Mouse (Mus musculus) T-cell, adult 2 months (primary cell): ENCODE data around the gene Sike1.
A peak's percentile ranks its signal among the peaks of the same experiment; 100 is the strongest.

Experiments
- DNase-seq: peaks from one replicate; pipeline ENCODE4 v3.0.0; 2022; ENCODE audit warnings: low spot score

Gene Sike1

DNA sequence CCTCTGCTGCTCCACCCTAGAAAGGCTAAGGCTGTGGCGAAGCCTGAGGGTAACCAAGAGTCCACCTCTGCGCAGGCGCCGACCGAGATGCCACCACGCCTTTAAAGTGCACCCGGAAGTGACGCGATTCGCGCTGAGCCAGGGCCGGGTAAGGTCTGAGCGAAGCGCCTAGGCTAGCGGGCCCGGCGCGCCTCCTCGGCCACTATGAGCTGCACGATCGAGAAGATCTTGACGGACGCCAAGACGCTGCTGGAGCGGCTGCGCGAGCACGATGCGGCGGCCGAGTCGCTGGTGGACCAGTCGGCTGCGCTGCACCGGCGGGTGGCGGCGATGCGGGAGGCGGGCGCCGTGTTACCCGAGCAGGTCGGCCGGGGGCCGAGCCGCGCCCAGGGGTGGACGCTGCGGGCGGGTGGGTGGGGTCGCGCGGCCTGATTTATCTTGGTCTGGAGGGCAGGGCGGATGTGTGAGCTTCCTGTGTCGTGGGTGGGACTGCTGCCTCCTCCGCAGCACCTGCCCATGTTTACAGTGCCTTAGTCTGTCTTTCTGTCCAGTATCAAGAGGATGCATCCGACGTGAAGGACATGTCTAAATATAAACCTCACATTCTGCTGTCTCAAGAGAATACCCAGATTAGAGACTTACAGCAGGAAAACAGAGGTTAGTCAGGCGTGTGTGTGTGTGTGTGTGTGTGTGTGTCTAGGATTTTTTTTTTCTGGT lies at the start of gene Sike1:
Gene Sike1 (plus strand): TSS at position 104 of the 717 bp plus-strand sequence.
- DNase-seq: peak; percentile 96

DNA sequence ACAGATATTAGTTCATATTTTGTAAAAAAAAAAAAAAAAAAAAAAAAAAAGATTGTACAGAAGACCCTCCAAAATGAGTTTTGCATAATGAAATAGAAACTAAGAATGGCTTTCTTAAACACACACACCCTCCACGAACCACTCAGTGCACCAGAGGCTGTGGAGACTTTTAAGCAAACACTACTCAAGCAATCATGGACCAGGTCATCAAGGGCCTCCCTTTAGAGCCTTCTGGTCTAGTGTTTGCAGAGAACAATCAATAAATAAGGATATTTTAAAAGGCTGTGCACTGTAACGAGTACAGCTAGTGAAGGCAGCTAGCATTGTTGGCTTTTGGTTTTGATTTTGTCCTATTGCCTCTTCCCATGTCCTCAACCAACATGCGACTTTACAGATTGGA lies 49.2 kb upstream of the Sike1 start:
- DNase-seq: no peak

DNA sequence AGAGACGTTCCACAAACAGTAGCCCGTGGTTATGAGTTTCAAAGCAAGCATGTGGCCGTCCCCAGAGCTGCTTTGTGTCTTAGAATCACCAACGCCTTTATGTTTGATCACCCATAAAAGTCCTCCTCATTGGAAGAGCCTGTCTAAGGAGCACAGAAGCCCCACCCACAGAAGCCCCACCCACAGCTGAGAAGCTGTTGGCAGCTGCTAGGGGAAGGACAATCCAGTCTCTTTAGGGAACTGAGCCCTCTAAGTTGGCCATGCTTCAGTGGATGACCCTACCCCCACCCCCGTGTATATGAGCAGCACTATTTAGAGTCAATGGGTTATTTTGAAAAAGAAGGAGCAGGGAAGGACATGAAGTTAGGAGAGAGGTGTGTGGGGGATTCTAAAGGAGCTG lies 48.6 kb upstream of the Sike1 start:
- DNase-seq: no peak

DNA sequence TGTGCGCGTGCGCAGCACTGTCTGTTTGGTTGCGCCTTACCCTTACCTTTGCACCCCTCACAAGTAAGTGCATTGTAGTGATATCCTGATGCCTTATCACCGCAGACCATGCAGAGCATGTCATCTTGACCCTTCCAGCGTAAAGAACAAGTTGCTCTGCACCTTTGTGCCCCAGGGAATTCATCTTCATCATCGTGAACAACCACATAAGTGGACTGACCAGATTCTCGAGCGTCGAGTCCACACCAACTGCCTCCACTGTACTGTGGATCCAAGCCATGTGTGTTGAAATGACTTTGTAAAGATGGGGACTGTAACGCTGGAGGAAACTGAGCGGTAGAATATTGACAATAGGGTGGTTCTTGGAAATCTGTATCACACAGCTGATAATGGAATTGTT lies 41.0 kb upstream of the Sike1 start:
- DNase-seq: no peak

DNA sequence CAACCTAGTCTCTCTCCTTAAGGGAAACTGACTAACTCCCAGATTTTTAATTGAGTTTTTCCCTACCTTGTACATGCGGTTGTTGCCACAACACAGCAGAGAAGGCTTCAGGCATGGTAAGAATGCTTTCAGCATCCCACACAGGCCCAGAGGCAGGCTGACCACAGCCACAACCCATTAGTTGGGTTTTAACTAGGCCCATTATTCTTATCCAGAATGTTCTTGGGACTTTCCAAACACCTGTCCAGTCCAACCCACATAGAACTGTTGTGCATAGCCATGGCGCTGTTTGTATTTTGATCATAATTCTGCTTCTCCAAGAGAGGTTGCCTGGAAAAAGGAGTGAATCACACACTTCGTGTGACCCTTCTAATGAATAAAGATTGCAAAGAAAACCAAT lies 40.4 kb upstream of the Sike1 start:
- DNase-seq: no peak

DNA sequence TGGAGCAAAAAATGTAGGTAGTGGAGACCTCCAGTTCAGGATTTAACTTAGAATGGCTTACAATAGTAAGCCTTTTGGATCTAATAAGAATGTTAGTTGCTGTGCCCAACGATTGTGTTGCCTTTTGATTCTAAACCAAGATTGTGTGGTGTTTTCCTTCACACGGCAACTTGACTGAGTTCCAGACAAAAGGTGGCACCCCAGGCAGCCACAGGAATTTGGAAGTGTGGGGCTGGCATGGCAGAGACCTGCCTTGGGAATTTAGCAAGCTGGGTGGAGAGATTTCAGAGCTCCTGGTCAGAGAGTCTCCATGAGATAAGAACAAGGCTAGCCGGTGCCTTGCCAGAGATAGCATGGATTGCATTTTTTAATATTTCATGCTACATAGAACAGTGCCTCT lies 39.9 kb upstream of the Sike1 start:
- DNase-seq: no peak

DNA sequence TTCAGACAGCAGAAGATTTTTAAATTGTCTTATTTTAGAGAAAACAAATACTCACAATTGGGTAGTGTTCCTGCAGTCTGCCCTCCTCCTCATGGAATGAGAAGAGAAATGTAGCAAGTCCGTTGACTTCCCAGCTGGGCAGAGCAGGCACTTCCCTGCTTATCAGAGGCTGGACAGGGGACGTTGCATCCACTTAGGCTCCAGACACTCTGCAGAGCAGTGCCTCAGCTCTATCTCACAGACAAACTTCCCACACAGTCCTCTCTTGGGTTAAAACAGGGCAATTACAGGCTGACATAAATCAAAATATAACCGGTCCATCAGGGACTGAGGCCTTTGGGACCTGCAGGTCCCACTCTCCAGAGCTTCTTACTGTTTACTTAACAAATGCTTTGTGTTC lies 31.5 kb upstream of the Sike1 start, which contains the start of gene Nr1h5:
Gene Nr1h5 (minus strand): TSS at position 101 of the 400 bp plus-strand sequence.
- DNase-seq: no peak

DNA sequence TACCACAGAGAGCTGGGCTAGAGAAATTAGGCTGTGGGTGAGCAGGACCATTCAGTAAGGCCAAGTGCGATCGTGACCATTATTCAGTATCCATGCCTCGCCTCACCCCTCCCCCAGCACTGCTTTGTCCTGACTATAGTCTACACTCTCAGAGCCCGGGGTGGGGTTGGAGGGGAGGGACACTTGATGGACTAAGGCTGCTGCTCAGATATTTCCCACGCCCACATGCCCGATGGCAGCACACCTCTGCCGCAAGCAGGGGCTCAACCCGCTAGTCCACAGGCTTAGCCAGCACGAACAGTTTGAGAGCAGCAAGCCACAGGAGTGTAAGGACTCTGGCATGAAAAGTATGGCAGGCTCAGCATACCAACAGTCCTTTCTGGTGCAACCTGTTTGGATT lies 25.4 kb upstream of the Sike1 start:
- DNase-seq: no peak

DNA sequence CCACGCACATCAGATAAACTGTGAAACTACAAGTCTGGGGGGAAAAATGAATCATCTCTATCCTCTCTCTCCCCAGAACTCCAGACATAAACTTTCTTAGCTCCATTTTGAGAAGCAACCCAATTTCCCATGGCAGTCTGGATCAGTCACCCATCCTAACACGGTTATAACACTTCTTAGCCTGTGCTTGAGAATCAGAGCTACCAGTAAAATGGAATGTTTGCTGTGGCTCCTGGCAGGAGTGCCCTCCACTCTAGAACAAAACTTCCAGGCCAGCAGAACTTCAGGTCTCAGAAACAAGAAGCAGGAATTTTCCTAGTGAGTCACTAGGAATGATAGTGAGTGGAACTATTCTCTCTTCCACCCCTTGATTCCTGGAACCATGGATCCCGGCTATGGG lies 25.0 kb upstream of the Sike1 start:
- DNase-seq: no peak

DNA sequence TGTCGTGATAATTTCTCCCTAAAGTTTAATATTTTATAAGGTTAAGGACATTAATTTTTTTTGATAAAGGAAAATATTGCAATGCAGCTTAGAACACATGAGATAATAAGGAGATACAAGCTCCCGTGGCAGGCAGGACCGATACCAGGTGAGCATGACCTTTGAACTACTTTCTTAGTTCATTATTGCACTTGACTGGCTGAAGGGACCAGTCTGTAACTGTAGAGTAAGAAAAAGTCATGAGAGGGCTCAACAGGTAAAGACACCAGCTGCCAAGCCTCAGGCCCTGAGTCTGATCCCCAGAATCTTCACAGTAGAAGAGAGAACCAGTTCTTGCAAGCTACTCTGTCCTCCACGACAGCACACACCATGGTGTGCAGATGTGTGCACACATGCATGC lies 18.6 kb upstream of the Sike1 start:
- no peak for DNase-seq

DNA sequence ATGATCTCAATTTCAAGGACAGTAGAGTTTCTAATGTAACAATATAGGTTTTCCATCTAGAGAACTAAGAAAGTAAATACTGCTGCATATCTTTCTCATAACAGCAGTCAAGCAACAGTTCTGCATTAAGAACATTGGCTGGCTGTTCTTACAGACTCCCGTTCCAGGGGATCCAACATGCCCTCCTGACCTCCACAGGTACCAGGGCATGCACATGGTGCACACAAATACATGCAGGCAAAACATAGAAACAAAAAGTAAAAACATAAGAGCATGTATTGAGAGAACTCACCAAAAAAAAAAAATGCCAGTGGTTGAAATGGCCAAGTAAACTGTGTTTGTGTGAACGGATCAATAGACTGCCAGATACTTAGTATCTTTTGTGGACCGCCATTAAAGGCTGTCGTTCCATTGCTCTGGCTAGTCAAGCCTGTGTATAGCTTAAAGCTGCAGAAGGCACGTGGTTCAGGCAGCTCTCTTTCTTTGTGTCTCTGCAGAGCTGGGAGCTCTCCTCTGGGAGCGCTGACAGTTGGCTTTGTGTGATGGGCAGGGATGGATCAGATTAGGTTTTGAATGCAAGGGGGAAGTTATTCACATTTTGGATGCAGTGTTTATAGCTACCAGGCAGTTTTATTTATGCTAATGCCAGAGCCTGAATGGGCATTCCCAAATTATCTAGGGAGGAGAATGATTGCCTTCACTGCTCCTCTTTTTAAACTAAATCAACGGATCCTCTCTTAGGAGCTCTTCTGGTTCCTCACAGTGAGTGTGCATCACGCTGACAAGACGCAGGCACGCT lies 15.8 kb upstream of the Sike1 start:
- DNase-seq: no peak

DNA sequence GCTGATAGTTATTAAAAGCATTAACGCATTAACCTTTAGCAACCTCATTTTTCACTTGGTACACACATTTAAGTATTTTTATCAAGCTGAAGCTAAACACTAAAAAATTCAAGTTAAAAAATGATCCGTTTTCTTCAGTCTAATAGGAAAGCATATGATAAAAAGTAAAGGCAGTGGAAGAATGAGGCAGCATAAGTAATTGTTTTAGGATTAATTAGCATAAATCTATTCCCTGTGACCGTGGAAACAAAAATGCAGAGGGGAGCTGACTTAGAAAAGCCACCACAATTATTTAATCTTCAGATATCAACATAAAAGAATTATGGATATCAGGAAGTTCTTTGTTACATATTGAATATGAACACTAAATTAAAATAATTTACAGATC lies 15.2 kb upstream of the Sike1 start:
- no peak for DNase-seq

DNA sequence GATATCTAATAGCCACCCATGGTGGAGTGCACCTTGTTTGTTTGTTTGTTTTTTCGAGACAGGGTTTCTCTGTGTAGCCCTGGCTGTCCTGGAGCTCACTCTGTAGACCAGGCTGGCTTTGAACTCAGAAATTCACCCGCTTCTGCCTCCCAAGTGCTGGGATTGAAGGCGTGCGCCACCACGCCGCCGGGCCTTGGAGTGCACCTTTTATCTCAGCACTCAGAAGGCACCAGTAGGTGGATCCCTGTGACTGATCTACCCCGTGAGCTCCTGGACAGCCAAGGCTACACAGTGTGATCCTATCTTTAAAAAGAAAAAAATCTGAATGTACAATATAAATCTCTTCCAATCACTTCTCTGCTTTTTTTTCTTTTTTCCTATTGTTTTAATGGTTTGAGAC lies 4.5 kb upstream of the Sike1 start:
- DNase-seq: no peak

DNA sequence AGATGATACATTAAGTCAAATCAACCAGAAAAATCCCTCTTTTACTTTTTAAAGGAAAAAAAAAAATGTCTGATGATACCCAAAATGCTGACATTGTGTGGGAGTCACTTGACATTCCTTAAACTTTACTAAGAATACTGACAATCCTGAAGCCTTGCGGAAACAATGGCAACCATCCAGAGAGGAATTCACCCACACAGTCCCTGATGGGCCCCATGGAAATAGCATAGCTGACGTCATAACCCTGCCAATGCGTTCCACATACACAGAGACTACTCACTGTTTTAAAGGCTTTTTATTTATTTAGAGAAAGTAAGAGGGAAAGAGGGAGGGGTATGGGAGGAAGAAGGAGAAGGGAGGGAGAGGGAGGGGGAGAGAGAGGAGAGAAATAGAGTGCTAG lies 2.6 kb upstream of the Sike1 start:
- DNase-seq: no peak

DNA sequence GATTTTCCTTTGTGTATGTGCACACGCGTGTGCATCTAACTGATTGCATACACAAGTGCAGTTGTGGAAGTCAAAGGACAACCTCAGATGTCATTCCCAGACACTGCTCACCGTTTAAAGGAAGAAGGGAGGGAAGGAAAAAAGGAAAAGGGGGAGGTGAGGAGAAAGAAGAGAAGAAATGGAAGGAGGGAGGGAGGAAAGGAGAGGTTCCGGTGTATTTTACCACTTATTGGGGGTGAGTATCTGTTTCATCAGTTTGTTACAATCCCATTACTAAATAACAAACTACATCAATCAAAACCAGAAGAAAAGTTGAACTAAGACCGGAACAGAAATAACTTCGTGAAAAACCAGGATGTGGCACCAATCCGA lies 289 bp upstream of the Sike1 start:
- DNase-seq: no peak

DNA sequence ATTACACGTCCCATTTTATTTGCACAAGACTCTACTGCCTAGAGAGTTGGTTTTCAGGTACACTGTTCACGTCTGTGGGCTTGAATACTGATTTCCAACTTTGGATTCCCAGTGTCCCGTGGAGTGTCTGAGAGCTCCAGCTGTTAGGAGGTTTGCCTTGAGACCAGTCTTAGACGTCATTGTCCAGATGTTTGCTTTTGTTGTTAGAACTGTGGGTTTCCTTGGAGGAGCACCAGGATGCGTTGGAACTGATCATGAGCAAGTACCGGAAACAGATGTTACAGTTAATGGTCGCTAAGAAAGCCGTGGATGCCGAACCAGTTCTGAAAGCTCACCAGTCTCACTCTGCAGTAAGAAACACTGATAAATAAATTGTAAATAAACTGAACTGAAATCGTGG lies 1.5 kb downstream of the Sike1 start:
- no peak for DNase-seq

DNA sequence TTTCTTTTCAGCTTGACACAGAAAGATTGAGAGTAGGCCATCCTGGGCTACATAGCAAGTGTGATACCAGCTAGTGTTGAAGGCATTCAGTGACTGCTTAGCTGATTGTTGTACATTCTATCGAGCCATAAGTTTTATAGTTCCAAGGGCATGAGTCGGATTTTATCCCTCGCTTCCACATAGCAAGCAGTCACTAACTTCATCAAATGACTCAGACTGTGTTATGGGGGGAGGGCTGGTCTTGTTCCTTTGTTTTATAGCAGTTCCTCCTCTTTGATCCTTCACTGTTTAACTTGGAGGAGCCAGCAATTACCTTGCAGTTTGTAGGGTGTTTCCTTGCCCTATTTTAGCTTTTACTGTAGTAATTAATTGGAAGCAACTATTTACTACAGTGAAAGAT lies 2.1 kb downstream of the Sike1 start:
- no peak for DNase-seq

DNA sequence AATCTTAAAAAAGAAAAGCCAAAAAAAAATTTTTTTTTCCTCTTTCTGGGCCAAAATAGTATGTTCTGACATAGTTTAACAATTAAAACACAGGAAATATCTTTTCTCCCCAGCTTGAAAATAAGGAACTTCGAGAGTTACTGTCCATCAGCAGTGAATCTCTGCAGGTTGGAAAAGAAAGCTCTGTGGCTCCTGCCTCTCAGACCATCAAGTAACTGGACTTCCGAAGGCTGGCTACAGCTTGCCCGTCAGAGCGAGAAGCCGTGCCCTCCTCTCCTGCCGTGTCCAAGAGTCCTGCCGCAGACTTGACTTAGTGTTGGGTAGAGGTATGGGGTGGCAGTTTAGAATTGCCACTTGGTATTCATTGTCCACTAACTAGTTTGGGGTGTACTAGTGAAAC lies 6.1 kb downstream of the Sike1 start:
- DNase-seq: no peak

DNA sequence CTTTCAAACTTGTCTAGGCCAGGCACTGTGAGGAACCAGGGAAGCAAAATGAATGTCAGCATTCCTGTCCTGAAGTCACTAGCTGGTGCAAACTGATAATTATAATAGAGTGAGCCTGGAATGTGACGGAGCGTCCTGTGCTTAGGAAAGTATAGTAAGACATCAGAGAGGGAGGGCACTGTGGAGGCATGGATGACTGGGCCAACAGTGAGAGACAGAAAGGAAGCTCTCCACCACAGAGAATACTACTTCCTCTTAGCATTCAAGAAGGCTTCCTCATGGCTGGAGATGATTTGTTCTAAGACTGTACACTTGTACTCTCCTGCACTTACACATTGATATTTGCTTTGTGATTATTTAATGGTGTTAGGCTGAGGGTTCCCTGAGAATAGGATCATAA lies 21.8 kb downstream of the Sike1 start:
- no peak for DNase-seq

DNA sequence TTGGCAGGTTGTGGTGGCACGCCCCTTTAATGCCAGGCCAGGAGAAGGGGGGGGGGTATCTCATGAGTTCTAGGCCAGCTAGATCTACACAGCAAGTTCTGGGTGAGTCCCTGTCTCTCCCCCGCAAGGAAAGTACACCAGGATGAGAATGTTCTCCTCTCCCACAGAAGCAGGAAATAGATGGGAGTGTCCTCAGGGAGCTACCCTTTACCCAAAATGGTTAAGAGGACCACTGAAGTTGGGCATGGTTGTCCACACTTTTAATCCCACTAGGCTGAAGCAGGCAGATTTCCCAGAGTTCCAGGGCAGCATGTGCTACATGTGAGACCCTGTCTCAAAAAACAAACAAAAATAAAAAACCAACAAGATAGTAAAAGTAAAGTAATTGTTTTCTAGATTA lies 24.0 kb downstream of the Sike1 start:
- DNase-seq: no peak

DNA sequence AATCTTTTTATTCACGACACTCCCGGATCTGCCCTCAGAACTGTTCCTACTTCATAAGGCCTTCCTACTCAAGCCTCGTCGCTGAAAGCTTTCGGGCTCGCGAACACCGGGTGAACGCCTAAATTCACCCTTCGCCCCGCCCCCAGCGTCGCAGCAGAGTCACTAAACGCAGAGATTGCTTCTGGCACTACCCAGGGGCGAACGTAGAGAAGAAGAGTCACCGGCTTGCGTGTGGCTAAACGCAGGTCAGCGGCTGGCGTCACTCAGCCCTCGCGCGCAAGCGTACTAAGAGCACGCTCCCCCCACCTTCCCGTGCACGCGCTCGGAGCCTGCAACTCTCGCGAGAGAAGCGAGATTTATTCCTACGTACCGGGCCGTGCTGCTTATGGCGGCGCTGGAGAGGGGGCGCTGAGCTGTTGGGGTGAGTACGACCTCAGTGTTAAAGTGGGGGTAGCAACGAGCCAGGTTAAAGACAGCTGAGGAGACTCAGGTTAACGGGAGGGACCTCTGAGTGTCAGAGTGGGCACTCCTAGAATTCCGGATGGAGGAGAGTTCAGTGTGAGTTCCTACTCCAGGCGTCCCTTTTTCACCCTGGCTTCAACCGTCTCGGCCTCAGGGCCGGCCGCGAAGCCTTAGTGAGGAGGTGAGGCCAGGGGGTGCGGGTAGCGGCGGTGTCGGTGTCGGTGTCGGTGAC lies 24.9 kb downstream of the Sike1 start, which contains the start of gene Csde1:
Gene Csde1 (plus strand): TSS at position 178 of the 694 bp plus-strand sequence.
- peak; percentile 99 for DNase-seq

DNA sequence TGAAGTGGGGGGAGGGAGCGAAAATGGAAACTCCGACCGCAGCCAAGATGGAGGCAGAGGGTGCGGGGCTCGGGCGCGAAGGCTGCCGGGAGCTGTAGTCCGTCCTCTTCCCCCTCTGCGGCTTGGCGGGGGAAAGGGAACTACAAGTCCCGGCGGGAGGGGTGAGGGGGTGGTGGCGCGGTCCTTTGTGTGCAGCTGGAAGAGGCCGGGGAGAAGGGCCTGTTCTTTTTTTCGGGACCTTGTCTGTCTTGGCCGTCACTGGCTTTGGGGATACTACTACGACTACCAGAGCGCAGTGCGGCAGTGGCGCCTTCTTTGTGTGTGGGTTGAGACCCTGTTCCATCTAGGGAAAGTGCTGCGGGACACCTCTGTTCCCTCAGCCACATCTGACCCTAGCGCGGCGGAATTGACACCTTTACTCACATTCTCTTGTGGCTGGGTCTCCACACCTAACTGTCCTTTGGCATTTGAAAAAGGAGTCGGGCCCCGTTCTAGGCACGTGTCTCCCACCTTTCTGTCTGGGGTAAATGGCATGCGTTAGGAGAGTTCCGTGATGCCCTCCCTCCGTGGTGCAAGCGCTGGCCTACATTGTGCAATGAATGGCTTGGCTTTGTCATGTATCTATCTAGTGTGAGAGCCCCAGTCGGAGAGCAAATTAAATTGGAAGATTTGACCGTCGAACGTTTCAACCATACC lies 25.6 kb downstream of the Sike1 start:
- DNase-seq: peak; percentile 87
